Comparison of ENCODE assay signal across 15 mouse cellular contexts in the genomic region with DNA sequence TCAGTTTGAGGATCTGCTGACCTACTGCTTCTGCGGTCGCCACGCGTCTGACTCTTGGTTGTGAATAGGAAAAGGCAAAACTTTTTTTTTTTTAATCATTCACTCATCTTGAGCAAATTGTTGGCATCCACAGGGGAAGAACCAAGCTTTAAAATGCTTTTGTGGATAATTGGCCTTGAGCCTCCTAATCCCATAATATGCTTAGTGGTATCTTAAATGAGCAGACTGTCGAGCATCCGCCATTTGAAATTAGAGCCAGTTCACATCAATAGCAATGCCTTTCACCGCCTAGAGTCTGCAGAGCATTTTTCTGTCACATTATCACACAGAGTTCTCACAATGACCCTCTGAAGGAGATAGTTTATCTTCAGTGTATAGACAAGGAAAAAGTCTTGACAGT.
"Had no signal": no experiment of that assay in that cellular context is flagged by ENCODE, and none has a peak within 500 bp of the region (broad histone marks: within the 10 kb centered on the region; RNA-seq: fewer than 3 reads in every experiment).

No protein-coding gene starts in this region.

- H3K27me3 ChIP-seq: kidney, embryonic 15.5 days; limb, embryonic 15.5 days; liver, embryonic 12.5 days had no signal

- H3K4me2 ChIP-seq: kidney, embryonic 15.5 days; limb, embryonic 15.5 days; liver, embryonic 12.5 days; lung, embryonic 14.5 days; midbrain, embryonic 13.5 days had no signal

- H3K4me1 ChIP-seq: kidney, embryonic 15.5 days; limb, embryonic 15.5 days; liver, embryonic 12.5 days had no signal

- H3K9ac ChIP-seq: kidney, embryonic 15.5 days; limb, embryonic 15.5 days; liver, embryonic 12.5 days; lung, embryonic 14.5 days; midbrain, embryonic 13.5 days had no signal

- H3K4me3 ChIP-seq: kidney, embryonic 15.5 days; limb, embryonic 15.5 days; liver, embryonic 12.5 days; megakaryocyte, embryonic 14.5 days; midbrain, embryonic 13.5 days had no signal

- DNase-seq: kidney, adult 2 months; kidney, postnatal 14 days; layer of hippocampus, postnatal 36 days; lung, embryonic 14.5 days; lung, postnatal 14 days; right cerebral cortex, postnatal 4 days; spleen, adult 18-20 months; thymus, postnatal 36 days had no signal

- H3K9me3 ChIP-seq: kidney, embryonic 15.5 days; limb, embryonic 15.5 days; liver, embryonic 12.5 days; megakaryocyte, embryonic 14.5 days; midbrain, embryonic 13.5 days had no signal

- H3K27ac ChIP-seq: kidney, embryonic 15.5 days; limb, embryonic 15.5 days; liver, embryonic 12.5 days; macrophage; midbrain, embryonic 13.5 days had no signal

- ATAC-seq: intestine, embryonic 16.5 days; liver, embryonic 12.5 days had no signal

- H3K36me3 ChIP-seq: kidney, embryonic 15.5 days; limb, embryonic 15.5 days; liver, embryonic 12.5 days; midbrain, embryonic 13.5 days had no signal
